Mouse (Mus musculus) inflammation-experienced regulatory T-cells, adult 6 months (primary cell): ENCODE data around the gene Psd. TPM values are rescaled to one million over a fixed set of nuclear protein-coding genes. Genes with fewer than 3 reads are reported as not detected.

ENCODE experiments used
- ATAC-seq: one replicate; pipeline ENCODE4 v1.8.0; 2017
- polyA plus RNA-seq, 3 experiments: library from polyadenylated mRNA; unstranded; fragments of 100-300 nt; shearing (Covaris generic); gene quantifications; one replicate each; pipeline ENCODE4 v1.2.1; 2017

Psd gene
- polyA plus RNA-seq, result 1 to 10 TPM; 3.1 to 4.1 (median 4.0) TPM

DNA sequence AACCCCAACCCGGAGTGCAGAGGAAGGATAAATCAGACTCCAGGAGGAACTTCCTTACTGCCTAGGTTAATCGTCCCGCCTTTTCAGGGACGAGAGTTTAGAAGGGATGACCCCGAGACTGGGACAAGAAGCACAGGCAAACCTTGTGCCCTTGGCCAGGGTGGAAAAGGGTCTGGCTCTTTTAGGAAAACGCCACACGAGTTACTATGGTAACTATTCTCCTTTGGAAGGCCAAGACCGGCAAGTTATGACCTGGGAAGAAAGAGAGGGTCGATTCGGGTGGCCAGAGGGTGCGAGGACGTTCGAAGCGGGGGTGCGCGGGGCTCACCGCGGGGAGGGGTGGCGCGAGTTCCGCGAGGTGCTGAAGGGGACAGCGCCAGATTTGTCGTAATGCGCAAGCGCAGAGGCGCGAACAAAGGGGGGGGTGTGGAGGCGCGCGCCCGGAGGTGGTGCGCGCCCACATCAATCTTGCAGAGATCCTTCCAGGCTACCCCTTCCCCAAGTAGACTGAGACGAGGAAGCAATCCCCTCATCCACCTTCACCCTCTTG is at the start of gene Psd:
Psd (minus strand) TSS at position 401 of the 550 bp plus-strand sequence.
- no peak for ATAC-seq

GRCm38 (mm10) chr19:46375891-46376290 is 48.9 kb upstream of the Psd start:
- ATAC-seq, result no peak

- ATAC-seq, result no peak
Observed at GRCm38 (mm10) chr19:46375489-46375888, 48.5 kb upstream of the Psd start.

- no peak for ATAC-seq
Observed at GRCm38 (mm10) chr19:46374477-46375088, 47.6 kb upstream of the Psd start.

DNA sequence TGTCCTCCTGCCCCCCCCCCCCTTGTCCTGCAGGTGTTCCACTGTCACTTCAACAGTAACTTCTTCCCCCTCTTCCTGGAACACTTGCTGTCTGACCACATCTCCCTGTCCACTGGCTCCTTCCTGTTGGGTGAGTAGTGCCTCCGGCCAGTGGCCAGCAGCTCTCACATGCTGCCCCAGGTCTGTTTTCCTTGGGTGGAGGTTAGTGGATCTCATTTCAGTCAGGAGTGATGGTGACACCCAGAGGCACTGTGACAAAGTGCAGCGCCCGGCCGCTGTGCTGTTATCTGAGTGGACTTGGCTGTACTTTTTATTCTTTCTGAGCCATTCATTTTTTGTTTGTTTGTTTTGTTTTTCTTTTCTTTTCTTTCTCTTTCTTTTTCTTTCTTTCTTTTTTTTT is 42.2 kb upstream of the Psd start:
- ATAC-seq, result no peak

DNA sequence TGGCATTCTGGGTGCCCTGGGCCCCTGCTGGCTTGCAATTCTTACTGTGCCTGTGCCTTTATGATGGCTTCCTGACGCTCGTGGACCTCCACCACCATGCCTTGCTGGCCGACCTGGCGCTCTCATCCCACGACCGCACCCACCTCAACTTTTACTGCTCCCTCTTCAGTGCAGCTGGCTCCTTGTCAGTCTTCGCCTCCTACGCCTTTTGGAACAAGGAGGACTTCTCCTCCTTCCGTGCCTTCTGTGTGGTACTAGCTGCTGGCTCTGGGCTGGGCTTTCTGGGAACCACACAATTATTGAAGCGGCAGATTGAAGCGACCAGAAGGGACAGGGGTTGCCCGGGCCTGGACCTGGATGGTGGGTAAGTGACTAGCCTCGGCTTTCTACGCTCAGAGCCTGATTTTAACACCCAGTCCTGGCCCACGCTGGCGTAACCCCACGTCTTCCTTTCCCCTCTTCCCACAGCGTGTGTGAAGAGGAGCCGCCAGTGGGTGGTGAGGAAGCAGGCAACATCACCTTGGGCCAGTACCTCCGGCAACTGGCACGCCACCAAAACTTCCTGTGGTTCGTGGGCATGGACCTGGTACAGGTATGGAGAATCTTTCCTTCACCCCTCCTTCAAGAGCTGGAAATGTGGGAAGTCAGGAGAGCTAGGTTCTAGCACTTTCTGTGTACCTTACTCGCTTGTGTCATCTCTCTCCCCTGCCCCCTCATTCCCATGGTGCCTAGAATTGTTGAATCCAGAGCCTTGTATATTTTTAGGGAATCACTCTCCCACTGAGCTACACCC is 41.0 kb upstream of the Psd start:
- ATAC-seq, result no peak

DNA sequence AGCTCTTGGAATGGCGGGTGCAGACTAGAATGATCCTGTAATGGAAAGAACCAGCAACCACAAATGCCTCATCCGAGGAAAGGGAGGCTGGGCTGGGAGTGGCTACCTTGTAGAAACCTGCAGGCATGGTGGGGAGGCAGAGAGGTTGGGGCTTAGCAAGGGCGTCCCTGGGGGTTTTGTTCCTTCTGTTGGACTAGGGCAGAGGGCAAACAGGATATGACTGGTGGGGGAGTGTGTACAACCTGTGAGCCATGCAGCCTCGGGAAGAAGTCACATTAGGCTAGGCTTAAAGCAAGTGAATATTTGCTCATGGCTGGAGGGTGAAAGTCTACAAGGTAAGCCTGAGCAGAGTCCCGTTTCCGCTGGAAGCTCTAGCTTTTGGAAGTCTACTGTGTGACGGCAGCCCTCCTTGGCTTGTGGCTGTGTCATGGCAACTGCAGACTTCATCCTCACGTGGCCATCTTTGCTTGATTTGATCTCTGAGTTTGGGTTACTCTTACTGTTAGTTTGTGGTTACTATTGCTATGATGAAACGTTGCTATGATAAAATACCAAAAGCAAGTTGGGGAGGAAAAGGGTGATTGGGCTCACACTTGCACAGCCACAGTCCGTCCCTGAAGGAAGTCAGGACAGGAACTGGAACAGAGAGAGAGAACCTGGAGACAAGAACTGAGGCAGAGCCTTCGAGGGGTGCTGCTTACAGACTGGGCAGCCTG is 36.5 kb upstream of the Psd start:
- ATAC-seq, result no peak

DNA sequence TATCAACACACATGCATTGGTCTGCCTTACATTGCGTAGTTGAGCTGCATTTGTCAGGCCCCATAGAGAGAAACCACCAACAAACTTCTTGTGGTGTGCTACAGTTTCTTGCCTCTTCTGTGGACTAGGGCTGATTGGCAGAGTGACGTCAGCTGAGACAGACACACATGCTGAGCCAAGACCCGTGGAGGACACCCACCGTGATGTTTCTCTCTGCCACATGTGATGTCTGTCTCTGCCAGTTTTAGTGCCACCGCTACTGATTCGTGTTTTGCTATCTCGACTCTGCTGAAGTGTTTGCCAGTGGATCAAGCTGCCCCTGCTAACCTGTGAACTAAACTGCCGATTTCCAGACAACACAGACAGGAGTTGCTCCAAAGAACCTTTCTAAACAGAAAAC is 35.1 kb upstream of the Psd start:
- no peak for ATAC-seq

DNA sequence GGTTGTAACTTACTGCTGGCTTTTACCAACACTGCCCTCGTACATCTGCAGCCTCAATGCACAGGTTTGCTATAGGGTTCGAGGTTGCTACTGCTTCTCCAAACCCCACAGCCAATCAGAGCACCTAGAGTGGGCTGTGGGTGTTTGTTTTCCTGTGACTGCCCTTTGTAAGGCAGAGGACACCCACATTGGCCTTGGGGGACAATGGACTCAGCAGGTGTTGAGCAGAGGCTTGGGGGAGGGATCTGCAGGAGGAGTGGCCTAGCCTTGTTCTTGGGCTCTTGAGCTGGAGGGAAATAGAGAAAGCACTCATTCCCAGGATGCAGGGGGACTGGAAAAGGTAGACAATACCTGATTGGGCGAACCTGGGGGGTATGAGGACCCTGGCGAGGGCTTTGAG is 31.4 kb upstream of the Psd start:
- no peak for ATAC-seq

- no peak for ATAC-seq
Observed at GRCm38 (mm10) chr19:46357344-46358280, 30.7 kb upstream of the Psd start.

GRCm38 (mm10) chr19:46356701-46357138 is 29.8 kb upstream of the Psd start:
- peak; percentile 95 for ATAC-seq

DNA sequence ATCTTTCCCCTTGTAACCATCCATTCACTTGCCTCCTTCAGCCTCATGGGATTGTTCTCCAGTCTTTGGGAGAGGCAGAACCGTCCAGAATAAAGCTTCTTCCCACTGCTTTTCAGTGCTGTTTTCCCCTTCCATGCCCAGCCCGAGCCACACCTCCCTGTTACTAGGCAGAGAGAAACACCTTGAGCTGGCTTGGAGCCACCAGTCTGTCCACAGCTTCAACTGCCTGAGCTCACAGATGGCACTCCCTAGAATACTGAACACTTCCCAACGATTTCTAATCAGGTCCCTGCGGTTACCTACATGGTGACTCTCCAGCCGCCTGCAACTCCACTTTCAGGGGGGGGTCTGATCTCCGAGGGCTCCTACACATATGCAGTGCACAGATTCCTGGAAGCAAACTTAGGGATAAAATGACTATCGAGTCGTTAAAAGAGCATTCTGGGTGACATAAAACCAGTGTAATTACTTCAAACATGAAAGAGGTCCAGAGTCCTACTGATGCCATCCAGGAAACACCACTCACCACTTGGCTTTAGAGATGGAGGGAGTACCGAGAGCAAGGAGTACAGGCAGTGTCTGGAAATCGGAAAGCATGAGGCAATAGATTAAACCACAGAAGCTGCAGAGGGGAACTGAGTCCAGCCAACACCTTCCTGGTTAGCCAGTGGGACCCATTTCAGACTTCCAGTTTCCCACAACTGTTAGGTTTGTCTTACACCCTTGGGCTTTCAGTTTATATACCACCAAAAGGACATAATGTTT is 23.4 kb upstream of the Psd start, which contains the start of gene 2310034G01Rik:
2310034G01Rik (minus strand) TSS at position 135 of the 765 bp plus-strand sequence.
- no peak for ATAC-seq

GRCm38 (mm10) chr19:46349550-46349949 is 22.6 kb upstream of the Psd start:
- no peak for ATAC-seq

DNA sequence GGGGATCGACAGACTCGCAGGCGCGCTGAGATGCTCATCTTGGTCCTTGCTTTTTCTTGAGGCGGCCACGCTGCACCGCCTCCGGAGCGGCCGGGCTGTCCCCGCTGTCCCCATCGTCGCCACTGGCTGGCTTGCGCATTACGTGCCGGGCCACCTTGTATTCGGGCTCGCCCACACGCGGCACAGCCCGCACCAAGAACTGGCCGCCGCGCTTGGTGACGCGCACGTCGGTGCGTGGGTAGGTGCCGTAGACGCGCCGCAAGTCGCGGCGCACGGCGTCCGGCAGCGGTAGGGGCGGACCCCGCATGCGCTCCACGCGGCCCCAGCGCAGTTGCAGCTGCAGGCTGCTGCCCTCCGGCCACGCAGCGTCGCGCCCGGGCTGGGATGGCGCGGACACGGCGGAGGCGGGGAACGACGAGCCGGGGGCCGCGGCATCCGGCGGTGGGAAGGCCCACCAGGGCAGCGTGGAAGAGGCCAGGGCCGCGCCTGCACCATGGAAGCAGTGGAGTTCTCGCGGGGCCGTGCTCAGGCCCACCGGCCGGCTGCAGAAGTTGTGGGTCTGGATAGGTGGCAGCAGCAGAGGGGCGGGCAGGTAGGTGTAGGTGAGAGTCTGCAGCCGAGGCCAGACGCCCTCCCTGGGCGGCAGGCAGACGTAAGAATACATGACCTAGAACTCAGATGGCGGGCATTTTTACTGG is 22.0 kb upstream of the Psd start:
- peak; percentile 87 for ATAC-seq

- peak; percentile 19 for ATAC-seq
Observed at GRCm38 (mm10) chr19:46347936-46348668, 21.1 kb upstream of the Psd start.

DNA sequence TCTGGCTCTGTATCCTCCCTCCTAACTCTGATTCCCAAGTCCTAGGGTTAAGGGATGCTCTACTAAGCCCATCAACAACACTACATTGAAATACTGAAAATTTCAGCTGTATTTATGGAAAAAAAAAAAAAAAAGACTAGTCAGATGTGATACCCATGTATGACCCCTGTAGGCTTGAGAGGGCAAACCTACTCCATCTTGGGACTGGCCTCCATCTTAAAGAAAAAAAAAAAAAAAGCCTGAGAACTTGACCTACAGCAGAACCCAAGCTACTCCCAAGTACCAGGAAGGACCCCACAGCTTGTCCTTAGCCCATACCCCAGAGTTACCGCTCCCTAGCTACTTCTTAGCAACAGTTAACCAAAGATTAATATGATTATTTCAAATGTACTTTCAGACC is 20.2 kb upstream of the Psd start:
- ATAC-seq, result no peak

DNA sequence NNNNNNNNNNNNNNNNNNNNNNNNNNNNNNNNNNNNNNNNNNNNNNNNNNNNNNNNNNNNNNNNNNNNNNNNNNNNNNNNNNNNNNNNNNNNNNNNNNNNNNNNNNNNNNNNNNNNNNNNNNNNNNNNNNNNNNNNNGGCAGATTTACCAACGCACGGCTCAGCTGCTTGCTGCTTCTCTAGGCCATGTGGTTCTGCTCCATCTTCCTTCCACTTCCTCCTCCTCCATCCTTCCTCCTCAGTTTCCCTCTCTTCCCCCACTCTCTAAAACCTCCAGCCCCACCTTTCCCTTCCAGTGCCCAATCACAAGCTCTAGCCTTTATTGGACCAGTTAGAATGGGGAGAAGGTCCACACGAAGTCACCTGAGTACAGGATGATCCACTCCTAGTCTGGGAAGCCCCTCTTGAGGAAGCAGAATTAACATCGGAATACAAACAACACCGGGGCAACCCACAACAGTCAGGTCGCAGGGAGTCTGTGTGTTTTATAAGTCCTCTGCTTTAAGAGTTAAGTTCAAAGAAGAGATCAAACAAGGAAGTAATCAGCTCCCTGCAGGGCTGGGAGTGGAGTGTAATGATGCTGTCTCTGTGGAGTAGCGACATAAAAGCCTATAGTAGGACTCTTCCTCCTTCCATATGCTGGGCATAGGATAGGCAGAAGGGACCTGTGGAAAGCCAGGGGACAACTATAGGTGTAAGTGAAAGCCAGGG is 17.9 kb upstream of the Psd start:
- no peak for ATAC-seq

DNA sequence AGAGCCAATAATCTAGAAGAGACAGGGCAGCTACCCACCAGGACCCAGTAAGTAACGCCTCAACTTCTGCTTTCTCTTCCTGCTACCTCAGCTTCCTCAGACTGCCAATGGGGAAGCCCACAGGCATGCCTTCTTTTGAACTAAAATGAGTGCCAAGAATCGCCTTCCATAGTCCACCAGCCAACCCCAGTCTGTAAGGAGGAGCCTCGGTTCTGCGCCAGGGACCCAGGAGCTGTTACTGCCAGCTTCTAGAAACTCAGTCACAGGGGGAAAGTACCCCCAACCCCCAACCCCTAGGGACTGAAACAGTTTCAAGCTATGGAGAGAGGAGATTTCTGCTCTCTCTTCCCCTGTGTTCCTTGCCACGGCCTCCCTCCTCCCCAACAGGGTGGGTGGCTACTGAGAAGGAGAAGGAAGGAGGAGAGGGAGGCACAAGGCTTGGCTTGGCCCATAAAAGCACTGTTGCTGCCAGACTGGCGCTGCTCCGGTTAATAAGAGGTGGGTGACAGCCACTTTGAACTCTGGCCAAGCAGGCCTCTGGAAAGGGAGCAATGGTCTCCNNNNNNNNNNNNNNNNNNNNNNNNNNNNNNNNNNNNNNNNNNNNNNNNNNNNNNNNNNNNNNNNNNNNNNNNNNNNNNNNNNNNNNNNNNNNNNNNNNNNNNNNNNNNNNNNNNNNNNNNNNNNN is 12.5 kb upstream of the Psd start:
- ATAC-seq, result no peak

GRCm38 (mm10) chr19:46338942-46339286 is 12.0 kb upstream of the Psd start:
- ATAC-seq, result peak; percentile 20
